Mouse (Mus musculus) ovary, postnatal 10 days (tissue): ENCODE measurements around the gene Icam2.
"Not testable (repeated sequence)": the region's sequence is repeated elsewhere in the genome, so short reads cannot be mapped to it uniquely, and the experiment has no call there.

ENCODE experiments used
- DNase-seq: peaks from one replicate; pipeline ENCODE4 v3.0.0; 2022; ENCODE audit warnings: low spot score

Icam2 gene

GRCm38 (mm10) chr11:106344910-106345309, 43.0 kb downstream of the Icam2 start:
- DNase-seq, result no peak

GRCm38 (mm10) chr11:106340990-106341520, 46.8 kb downstream of the Icam2 start:
- no peak for DNase-seq

GRCm38 (mm10) chr11:106339323-106339722, 48.6 kb downstream of the Icam2 start:
- not testable (repeated sequence) for DNase-seq

- DNase-seq, result no peak
Measured at GRCm38 (mm10) chr11:106338870-106339269, 49.0 kb downstream of the Icam2 start.

GRCm38 (mm10) chr11:106338029-106338428, 49.8 kb downstream of the Icam2 start:
- no peak for DNase-seq

- no peak for DNase-seq
Measured at GRCm38 (mm10) chr11:106334066-106334465, 53.8 kb downstream of the Icam2 start.

GRCm38 (mm10) chr11:106332458-106332857, 55.4 kb downstream of the Icam2 start:
- no peak for DNase-seq

GRCm38 (mm10) chr11:106329682-106330081, 58.2 kb downstream of the Icam2 start:
- no peak for DNase-seq

- no peak for DNase-seq
Measured at GRCm38 (mm10) chr11:106329128-106329527, 58.7 kb downstream of the Icam2 start.

- DNase-seq, result no peak
Measured at GRCm38 (mm10) chr11:106328521-106328920, 59.4 kb downstream of the Icam2 start.
